Mouse (Mus musculus) liver, embryonic 16.5 days (tissue): ENCODE measurements at regions not wholly inside any gene's neighbourhood (a gene's known extent, or its start where the extent isn't known, plus 50 kb on each side); places are given as distances from the start of the nearest gene placed in this dataset.

ENCODE experiments used
- ATAC-seq: fragments of 200-750 bp; cut with Nextera tagmentation; 2 replicates; pipeline ENCODE4 v1.8.0; 2017; ENCODE audit warnings: low read depth, mild to moderate bottlenecking, moderate number of reproducible peaks, moderate library complexity
- H3K27ac ChIP-seq: fragments of 300-500 bp; sonication (generic); 2 replicates; pipeline ENCODE4 v1.5.1; 2014; ENCODE audit warnings: mild to moderate bottlenecking, low read length
- H3K27me3 ChIP-seq: fragments of 300-500 bp; sonication (generic); 2 replicates; pipeline ENCODE4 v1.6.1; 2014; ENCODE audit warnings: low read depth, low read length, mixed read lengths; ENCODE audit not compliant: control insufficient read depth, insufficient read depth
- H3K36me3 ChIP-seq: fragments of 300-500 bp; sonication (generic); 2 replicates; pipeline ENCODE4 v1.6.1; 2014; ENCODE audit warnings: mild to moderate bottlenecking; ENCODE audit not compliant: control insufficient read depth, insufficient read depth
- H3K4me1 ChIP-seq: fragments of 300-500 bp; sonication (generic); 2 replicates; pipeline ENCODE4 v1.6.1; 2014; ENCODE audit warnings: low read depth, low read length, mixed read lengths; ENCODE audit not compliant: control insufficient read depth
- H3K4me2 ChIP-seq: fragments of 300-500 bp; sonication (generic); 2 replicates; pipeline ENCODE4 v1.6.1; 2014; ENCODE audit warnings: low read depth, low read length, mixed read lengths
- H3K4me3 ChIP-seq: fragments of 300-500 bp; sonication (generic); 2 replicates; pipeline ENCODE4 v1.5.1; 2014; ENCODE audit warnings: low read depth, mild to moderate bottlenecking, low read length
- H3K9ac ChIP-seq: fragments of 300-500 bp; sonication (generic); 2 replicates; pipeline ENCODE4 v1.6.1; 2014; ENCODE audit warnings: low read depth, low read length
- H3K9me3 ChIP-seq: fragments of 300-500 bp; sonication (generic); replicated peaks from 2 replicates; pipeline ENCODE4 v1.6.1; 2016; ENCODE audit warnings: low read length; ENCODE audit not compliant: control insufficient read depth
- WGBS: fragments of 180-500 bp; shearing (Covaris S2); extraction: QIAGEN DNeasy Blood & Tissue Kit; methylation state at CpG from one replicate; pipeline ENCODE4 v1.1.7; 2014; ENCODE audit not compliant: insufficient replicate concordance; 5-methylcytosine and 5-hydroxymethylcytosine counted together

DNA sequence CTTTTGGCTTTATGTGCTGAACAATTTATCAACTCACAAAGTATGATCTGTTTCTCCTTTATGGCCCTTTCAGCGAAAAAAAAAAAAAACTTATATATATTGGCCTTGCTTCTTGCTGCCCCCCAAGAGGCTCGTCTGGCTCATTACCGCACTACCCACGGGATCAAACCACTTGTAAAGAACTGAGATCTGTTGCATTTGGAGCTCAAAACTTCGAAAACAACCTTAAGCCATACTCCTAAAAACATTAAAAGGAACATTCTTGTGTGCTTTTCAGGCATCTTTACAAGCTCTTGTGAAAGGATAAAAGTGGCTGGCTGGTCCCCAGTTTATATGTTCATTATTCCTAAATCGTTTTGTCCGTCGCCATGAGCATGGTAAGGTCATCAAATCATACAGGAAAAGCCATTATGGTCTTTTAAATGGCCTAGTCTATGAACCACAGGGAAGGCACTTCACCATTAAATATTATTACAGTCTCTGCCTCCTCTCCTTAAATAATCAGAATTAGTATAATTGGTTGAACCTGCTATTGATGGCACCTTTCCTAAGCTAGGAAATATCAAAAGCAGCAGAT is 117.0 kb upstream of the Gimd1 start:
- ATAC-seq = no peak
- no peak overlapping the region for H3K9ac ChIP-seq
- no peak overlapping the region for H3K4me2 ChIP-seq
- H3K4me3 ChIP-seq = no peak overlapping the region
- no peaks in the 10 kb centered on the region for H3K9me3 ChIP-seq
- no peaks in the 10 kb centered on the region for H3K27me3 ChIP-seq
- 64% methylated on average over 8 of the region's 8 CpGs for WGBS
- H3K36me3 ChIP-seq = no peaks in the 10 kb centered on the region
- H3K4me1 ChIP-seq = no peaks in the 10 kb centered on the region
- H3K27ac ChIP-seq = no peak overlapping the region

DNA sequence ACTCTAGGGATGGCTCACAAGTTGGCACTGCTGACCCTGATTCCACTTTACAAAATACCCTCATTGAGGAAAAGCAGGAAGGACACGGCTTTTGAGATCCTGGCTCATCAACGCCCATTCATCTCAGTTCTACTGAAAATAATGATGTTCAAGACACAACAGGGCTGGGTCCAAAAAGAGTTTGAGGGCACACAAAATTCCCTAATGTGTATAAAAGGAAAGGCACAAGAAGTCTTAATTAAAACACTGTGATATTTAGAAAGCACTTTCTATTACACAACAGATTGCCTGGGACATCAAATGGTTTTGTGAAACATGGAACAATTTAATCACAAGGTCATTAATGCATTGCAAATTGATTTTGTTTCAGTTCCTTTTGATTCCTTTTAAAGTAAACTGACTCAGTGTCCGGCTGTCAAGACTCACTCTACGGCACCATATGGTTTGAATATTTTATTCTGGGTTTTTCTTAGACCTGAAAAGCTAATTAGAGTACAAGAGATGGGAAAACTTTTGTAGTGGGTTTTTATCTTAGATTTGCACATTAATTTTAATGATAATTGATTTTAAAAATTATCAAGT is 96.2 kb upstream of the Gimd1 start:
- Histone ChIP-seq H3K4me3 (no peak overlapping the region), H3K36me3 (no peaks in the 10 kb centered on the region), H3K27me3 (no peaks in the 10 kb centered on the region), H3K27ac (no peak overlapping the region), H3K9me3 (no peaks in the 10 kb centered on the region), H3K4me1 (no peaks in the 10 kb centered on the region), H3K4me2 (no peak overlapping the region), H3K9ac (no peak overlapping the region)
- no peak for ATAC-seq
- 54% methylated on average over 4 of the region's 4 CpGs for WGBS

DNA sequence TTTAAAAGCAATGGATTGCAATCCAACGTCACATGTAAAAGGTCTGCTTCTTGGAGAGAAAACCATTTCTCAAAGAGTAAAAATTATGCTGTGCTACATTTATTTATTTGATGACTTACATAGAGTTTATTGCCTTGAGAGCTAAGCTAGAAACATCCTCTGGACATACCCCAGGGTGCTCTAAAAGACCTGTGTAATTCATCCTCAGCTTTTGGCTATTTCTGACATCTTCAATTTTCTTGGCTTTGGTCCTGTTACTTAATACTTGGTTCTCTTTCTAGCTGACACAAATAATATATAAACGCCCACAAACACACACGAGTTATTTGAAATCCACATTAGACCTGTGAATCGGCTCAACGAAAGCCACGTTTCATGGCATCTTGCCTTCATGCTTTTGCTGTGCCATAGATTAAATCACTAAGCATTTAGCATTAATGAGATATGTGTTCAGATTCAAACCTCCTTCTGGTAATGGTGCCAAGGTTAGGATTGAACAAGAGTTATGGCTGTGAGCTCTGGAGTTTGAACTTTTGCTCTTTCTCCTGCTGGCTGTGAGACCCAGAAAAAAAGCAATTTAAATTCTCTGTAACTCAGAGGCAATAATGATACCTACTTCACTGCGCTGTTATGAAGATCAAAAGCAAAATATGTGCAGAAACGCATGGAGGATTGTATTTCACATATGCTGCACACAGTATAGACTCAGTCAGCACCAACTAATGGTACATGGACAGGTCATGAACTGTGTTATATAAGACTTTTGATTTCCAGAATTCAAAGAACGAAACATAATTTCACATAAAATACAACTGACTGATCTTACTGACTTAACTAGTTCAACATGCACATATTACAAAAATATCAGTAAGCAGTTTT is 89.6 kb upstream of the Gimd1 start:
- H3K4me1 ChIP-seq = no peaks in the 10 kb centered on the region
- H3K4me2 ChIP-seq = no peak overlapping the region
- H3K4me3 ChIP-seq = no peak overlapping the region
- WGBS = 66% methylated on average over 9 of the region's 9 CpGs
- no peaks in the 10 kb centered on the region for H3K27me3 ChIP-seq
- H3K27ac ChIP-seq = no peak overlapping the region
- H3K9me3 ChIP-seq = no peaks in the 10 kb centered on the region
- H3K9ac ChIP-seq = no peak overlapping the region
- no peaks in the 10 kb centered on the region for H3K36me3 ChIP-seq
- ATAC-seq = no peak

DNA sequence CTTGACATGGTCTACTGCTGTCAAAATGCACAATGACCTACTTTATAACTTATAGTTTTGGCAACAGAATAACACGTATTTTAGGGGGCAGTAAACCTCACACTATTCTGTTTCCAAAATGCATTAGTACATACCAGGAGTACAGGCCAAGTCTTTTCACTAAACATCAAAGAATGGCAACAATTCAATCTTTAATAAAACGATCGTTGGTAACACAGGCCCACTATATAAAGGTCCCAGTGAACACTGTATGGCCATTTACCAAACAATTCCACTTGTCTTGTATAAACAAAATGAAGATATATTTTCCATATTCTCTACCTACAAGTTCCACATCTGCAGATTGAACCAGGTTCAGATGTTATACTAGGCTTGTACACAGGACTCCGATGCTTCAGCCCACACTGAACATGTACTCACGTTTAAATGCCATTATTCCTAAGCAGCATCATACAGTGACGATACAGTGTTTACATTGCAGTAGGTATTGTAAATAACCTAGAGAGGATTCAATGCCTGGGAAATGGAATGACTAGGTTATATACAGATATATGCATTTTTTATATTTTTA is 78.3 kb upstream of the Gimd1 start:
- ATAC-seq = no peak
- Histone ChIP-seq H3K9ac (no peak overlapping the region), H3K36me3 (no peaks in the 10 kb centered on the region), H3K4me1 (no peaks in the 10 kb centered on the region), H3K4me3 (no peak overlapping the region), H3K27ac (no peak overlapping the region), H3K4me2 (no peak overlapping the region), H3K9me3 (no peaks in the 10 kb centered on the region), H3K27me3 (no peaks in the 10 kb centered on the region)
- WGBS = 71% methylated on average over 6 of the region's 6 CpGs

DNA sequence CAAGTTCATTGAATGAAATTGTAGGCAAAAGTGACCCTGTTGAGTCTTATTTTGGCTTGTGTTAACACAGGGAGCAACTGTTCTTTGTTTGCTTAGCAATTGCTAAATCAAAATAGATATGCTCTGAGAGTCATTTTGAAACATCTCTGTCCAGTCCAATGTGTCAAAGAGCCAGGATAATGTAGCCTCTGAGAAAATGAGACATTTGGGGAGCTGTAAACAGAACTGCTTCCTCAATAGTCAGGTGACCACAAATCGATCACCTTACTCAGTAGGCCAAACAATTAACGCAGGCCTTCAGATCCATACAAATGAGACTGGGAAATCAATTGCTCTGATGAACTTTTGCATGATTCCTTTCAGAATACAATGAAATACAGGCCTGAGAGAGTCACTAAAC is 63.9 kb upstream of the Gimd1 start:
- Histone ChIP-seq H3K36me3 (no peaks in the 10 kb centered on the region), H3K4me3 (no peak overlapping the region), H3K9ac (no peak overlapping the region), H3K4me2 (no peak overlapping the region), H3K4me1 (no peaks in the 10 kb centered on the region), H3K27me3 (no peaks in the 10 kb centered on the region), H3K9me3 (no peaks in the 10 kb centered on the region), H3K27ac (no peak overlapping the region)
- no peak for ATAC-seq
- WGBS = 62% methylated on average over 2 of the region's 2 CpGs

DNA sequence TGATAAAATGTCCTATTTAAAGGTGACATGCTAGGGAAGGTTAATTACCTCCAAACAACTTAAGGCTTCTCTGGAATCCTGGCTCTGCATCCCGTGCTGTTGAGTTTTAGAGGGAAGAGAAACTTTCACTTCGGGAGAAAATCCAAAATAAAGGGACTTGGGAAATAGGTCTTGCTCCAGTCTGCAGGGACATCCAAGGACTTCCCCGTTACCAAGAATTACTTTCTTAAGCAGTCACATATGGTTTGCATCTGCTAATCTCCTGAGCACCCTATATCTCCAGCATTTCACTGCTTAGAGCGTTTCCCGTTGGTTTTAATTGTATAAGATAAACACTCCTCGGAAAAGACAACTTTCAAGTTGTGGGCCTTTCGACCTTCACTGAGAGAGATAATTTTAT is 63.3 kb upstream of the Gimd1 start:
- Histone ChIP-seq H3K4me2 (no peak overlapping the region), H3K4me3 (no peak overlapping the region), H3K27me3 (no peaks in the 10 kb centered on the region), H3K9ac (no peak overlapping the region), H3K27ac (no peak overlapping the region), H3K36me3 (no peaks in the 10 kb centered on the region), H3K4me1 (no peaks in the 10 kb centered on the region), H3K9me3 (no peaks in the 10 kb centered on the region)
- no peak for ATAC-seq
- WGBS = 65% methylated on average over 7 of the region's 7 CpGs
